8 mouse cellular contexts compared by ENCODE assay signal in genomic region chr3:88081345-88082223, GRCm38 (mm10). TPM values are rescaled to one million over a fixed set of nuclear protein-coding genes. Genes with fewer than 3 reads are reported as not detected.
DNase-seq lines count a peak whose midpoint lies in the region; ATAC-seq lines count a peak whose summit lies in the region.

TSS of gene Iqgap3 (plus strand) at chr3:88081971.

- H3K36me3 ChIP-seq in hindbrain, embryonic 14.5 days (replicated peaks; ENCODE audit: control insufficient read depth, insufficient read depth): no peaks in the 10 kb centered on the region

- H3K9me3 ChIP-seq in hindbrain, embryonic 14.5 days (ENCODE audit: control insufficient read depth, low read length): no peaks in the 10 kb centered on the region

- 0 out of 2 replicates have a peak, but pooled peaks cover 6% of the 10 kb centered on the region for H3K4me1 ChIP-seq in hindbrain, embryonic 14.5 days (replicated peaks; ENCODE audit: control insufficient read depth, insufficient read depth, low read length)

- no peaks in the 10 kb centered on the region for H3K27me3 ChIP-seq in hindbrain, embryonic 14.5 days (ENCODE audit: control insufficient read depth, insufficient read depth, low read length)

- peak within 1 kb of the TSS; percentile 44 for H3K9ac ChIP-seq in hindbrain, embryonic 14.5 days

- WGBS in hindbrain, embryonic 14.5 days: 19% methylated on average over 33 of the region's 33 CpGs

- DNase-seq in T-cell, adult 2 months (ENCODE audit: low spot score): peak; percentile 65
- DNase-seq in cerebellum, postnatal 25 days: peak; percentile 82 to 93
- DNase-seq in frontal cortex, postnatal 25 days (ENCODE audit: low spot score in 2 of 2): peak; percentile 65 to 84
- DNase-seq in hindbrain, embryonic 14.5 days (ENCODE audit: low spot score): peak; percentile 94
- peak; percentile 81 to 83 for DNase-seq in layer of hippocampus, postnatal 36 days
- DNase-seq in lung, postnatal 25 days (ENCODE audit: low spot score): peak; percentile 92
- peak; percentile 81 for DNase-seq in retina, adult 2 months (ENCODE audit: low read depth, low spot score)
- DNase-seq in thymus, postnatal 25 days: peak; percentile 79

- H3K4me3 ChIP-seq in hindbrain, embryonic 14.5 days (replicated peaks; ENCODE audit: low read length): peak within 1 kb of the TSS; percentile 36

- peak within 1 kb of the TSS; percentile 67 for H3K4me2 ChIP-seq in hindbrain, embryonic 14.5 days (replicated peaks)

- H3K27ac ChIP-seq in hindbrain, embryonic 14.5 days: 0 out of 2 replicates have a peak within 1 kb of the TSS, but pooled peaks have one; percentile 33

- ATAC-seq in hindbrain, embryonic 14.5 days (ENCODE audit: low FRiP score): peak; percentile 86

RNA-seq across cellular contexts. Expression of gene Iqgap3, which starts in this region (rescaled TPM):
- 2.4 and 3.1 TPM in 2 replicates for polyA plus RNA-seq in hindbrain, embryonic 14.5 days (2014; fragmentation: Nextera tagmentation; extraction: Ambion mirVana)
- total RNA-seq in layer of hippocampus, postnatal 36 days (2021): under 1 TPM; 0.37 to 0.53 TPM

Comparison
In these comparisons a context has a peak if more than half of its experiments do, and no peak if none do; other contexts are left out.
1. Peak in every context shown above with its lines: DNase-seq, ATAC-seq, H3K4me3 ChIP-seq and H3K27ac ChIP-seq.
2. Peak in DNase-seq in layer of hippocampus, postnatal 36 days; RNA of the gene not detected or under 1 TPM.